Mouse (Mus musculus) right cerebral cortex, postnatal 4 days (tissue): ENCODE data around the gene Ksr1.

ENCODE experiments used
- DNase-seq: peaks from one replicate; pipeline ENCODE4 v3.0.0-alpha.2; 2022

Gene Ksr1

GRCm38 (mm10) chr11:78976731-78977510 is 169.3 kb downstream of the Ksr1 start:
- no peak for DNase-seq

- DNase-seq: no peak
Measured at GRCm38 (mm10) chr11:78973381-78974150, 172.6 kb downstream of the Ksr1 start.

- no peak for DNase-seq
Measured at GRCm38 (mm10) chr11:78972811-78973351, 173.3 kb downstream of the Ksr1 start.

GRCm38 (mm10) chr11:78972328-78972727 is 173.9 kb downstream of the Ksr1 start:
- DNase-seq: no peak

- DNase-seq: no peak
Measured at GRCm38 (mm10) chr11:78971746-78972145, 174.5 kb downstream of the Ksr1 start.

GRCm38 (mm10) chr11:78971096-78971495 is 175.1 kb downstream of the Ksr1 start:
- DNase-seq: no peak

GRCm38 (mm10) chr11:78968121-78968520 is 178.1 kb downstream of the Ksr1 start:
- DNase-seq: no peak

- peak; percentile 43 for DNase-seq
Measured at GRCm38 (mm10) chr11:78967371-78967770, 178.8 kb downstream of the Ksr1 start.
